Mouse (Mus musculus) limb, embryonic 14.5 days (tissue): Measurements from ENCODE around the gene Sim2. TPM values are rescaled to one million over a fixed set of nuclear protein-coding genes. Genes with fewer than 3 reads are reported as not detected.

ENCODE experiments used
- ATAC-seq: fragments of 200-750 bp; cut with Nextera tagmentation; 2 replicates; pipeline ENCODE4 v1.8.0; 2017; ENCODE audit warnings: low read depth, moderate number of reproducible peaks, moderate TSS enrichment; ENCODE audit not compliant: low FRiP score
- DNase-seq: peaks from one replicate; pipeline ENCODE4 v3.0.0-alpha.2; 2015; ENCODE audit warnings: low spot score
- H3K27ac ChIP-seq: fragments of 300-500 bp; sonication (generic); replicated peaks from 2 replicates; pipeline ENCODE4 v1.5.1; 2014; ENCODE audit warnings: low read depth, mild to moderate bottlenecking, low read length, moderate library complexity, mixed read lengths
- H3K27me3 ChIP-seq: fragments of 300-500 bp; sonication (generic); 2 replicates; pipeline ENCODE4 v1.6.1; 2014; ENCODE audit warnings: low read length, mixed read lengths; ENCODE audit not compliant: control insufficient read depth, insufficient read depth
- H3K36me3 ChIP-seq: fragments of 300-500 bp; sonication (generic); 2 replicates; pipeline ENCODE4 v1.6.1; 2014; ENCODE audit warnings: mild to moderate bottlenecking, low read length, moderate library complexity, mixed read lengths; ENCODE audit not compliant: control insufficient read depth, insufficient read depth
- H3K4me1 ChIP-seq: fragments of 300-500 bp; sonication (generic); 2 replicates; pipeline ENCODE4 v1.6.1; 2014; ENCODE audit warnings: antibody characterized with exemption, low read length, mixed read lengths; ENCODE audit not compliant: control insufficient read depth, insufficient read depth
- H3K4me2 ChIP-seq: fragments of 300-500 bp; sonication (generic); replicated peaks from 2 replicates; pipeline ENCODE4 v1.6.1; 2014; ENCODE audit warnings: low read depth, mild to moderate bottlenecking, low read length, moderate library complexity; ENCODE audit not compliant: severe bottlenecking
- H3K4me3 ChIP-seq: fragments of 300-500 bp; sonication (generic); replicated peaks from 2 replicates; pipeline ENCODE4 v1.5.1; 2014; ENCODE audit warnings: low read length
- H3K9ac ChIP-seq: fragments of 300-500 bp; sonication (generic); 2 replicates; pipeline ENCODE4 v1.6.1; 2014; ENCODE audit warnings: mild to moderate bottlenecking, low read depth, low read length, moderate library complexity; ENCODE audit not compliant: severe bottlenecking
- H3K9me3 ChIP-seq: fragments of 300-500 bp; sonication (generic); 2 replicates; pipeline ENCODE4 v1.6.1; 2016; ENCODE audit warnings: low read length; ENCODE audit not compliant: control insufficient read depth
- POLR2A ChIP-seq: fragments of 200-500 bp; IDR thresholded peaks from 2 replicates; pipeline ENCODE4 v1.8.0; 2012; ENCODE audit warnings: inconsistent platforms, mild to moderate bottlenecking, moderate library complexity, borderline replicate concordance; ENCODE audit not compliant: insufficient read depth, insufficient read length; ENCODE audit errors: extremely low read depth
- WGBS: fragments of 180-500 bp; shearing (Covaris S2); extraction: QIAGEN DNeasy Blood & Tissue Kit; methylation state at CpG from one replicate; pipeline ENCODE4 v1.1.7; 2014; 5-methylcytosine and 5-hydroxymethylcytosine counted together
- polyA plus RNA-seq, 2 experiments: library from polyadenylated mRNA; depleted of rRNA in 1 of 2; stranded (reverse) in 1 of 2; unstranded in 1 of 2; fragments of >200 nt; fragmentation: Nextera tagmentation in 1 of 2; extraction: Ambion mirVana in 1 of 2; gene quantifications; 2 replicates each; pipeline versions ENCODE4 v1.2.1 to v1.2.3; 2012 to 2014

Gene Sim2
- polyA plus RNA-seq, 2 experiments: 1.4 to 5.9 TPM

DNA sequence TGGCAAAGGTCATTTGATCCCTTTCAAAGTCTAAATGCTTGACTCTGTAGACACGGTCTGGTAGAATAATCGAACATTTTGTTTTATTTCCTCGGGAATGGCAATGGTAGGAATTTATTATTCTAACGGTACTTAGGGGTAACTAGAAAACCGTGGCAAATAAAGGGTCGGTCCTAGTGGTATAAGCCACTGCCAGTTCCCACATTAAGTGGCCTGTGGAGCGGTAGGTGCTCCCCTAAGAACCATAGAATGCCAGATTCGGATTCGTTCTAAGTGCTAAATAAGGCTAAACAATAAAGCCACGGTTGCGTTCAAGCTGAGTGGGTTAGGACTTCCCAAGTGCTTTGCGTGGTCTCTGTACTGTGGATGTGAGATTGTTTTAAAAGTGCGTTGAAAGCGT lies 11.7 kb downstream of the Sim2 start:
- TF ChIP-seq POLR2A: no peak
- no peak for ATAC-seq
- Histone ChIP-seq H3K27ac (no peak overlapping the region), H3K4me1 (0 out of 2 replicates have a peak, but pooled peaks cover 5% of the 10 kb centered on the region), H3K36me3 (no peaks in the 10 kb centered on the region), H3K9ac (no peak overlapping the region), H3K4me3 (no peak overlapping the region), H3K27me3 (peaks cover 66% of the 10 kb centered on the region), H3K4me2 (no peak overlapping the region), H3K9me3 (no peaks in the 10 kb centered on the region)
- no peak for DNase-seq
- 3% methylated on average over 14 of the region's 14 CpGs for WGBS

- H3K4me3 ChIP-seq: no peak overlapping the region
- H3K9me3 ChIP-seq: no peaks in the 10 kb centered on the region
- no peaks in the 10 kb centered on the region for H3K36me3 ChIP-seq
- 0 out of 2 replicates have a peak, but pooled peaks cover 5% of the 10 kb centered on the region for H3K4me1 ChIP-seq
- H3K4me2 ChIP-seq: no peak overlapping the region
- ATAC-seq: no peak; the same call in 1 of the 2 replicates
- DNase-seq: no peak
- WGBS: 6% methylated on average over 12 of the region's 12 CpGs
- H3K27ac ChIP-seq: no peak overlapping the region
- no peak for TF ChIP-seq POLR2A
- H3K27me3 ChIP-seq: peaks cover 58% of the 10 kb centered on the region
- H3K9ac ChIP-seq: no peak overlapping the region
Measured at GRCm38 (mm10) chr16:94097724-94098455, 13.2 kb downstream of the Sim2 start.

DNA sequence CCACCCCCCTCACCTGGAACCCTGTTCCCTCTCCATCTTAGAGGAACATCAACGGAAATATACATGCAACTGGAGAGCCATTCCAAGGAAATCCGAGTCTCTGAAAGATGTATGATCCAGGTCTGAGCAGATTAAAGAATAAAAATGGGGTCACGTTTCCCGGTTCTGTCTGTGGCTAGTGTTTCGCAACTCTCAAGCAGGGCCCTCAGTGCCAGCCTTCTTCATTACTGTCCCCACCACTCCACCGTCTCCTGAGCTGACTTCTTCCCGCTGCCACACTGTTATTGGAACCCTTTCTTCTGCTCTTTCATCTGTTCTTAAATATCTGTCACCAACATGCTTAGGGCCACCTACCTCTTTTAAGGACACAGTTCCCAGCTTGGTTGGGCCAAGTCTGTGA lies 28.4 kb downstream of the Sim2 start:
- WGBS: 76% methylated on average over 7 of the region's 7 CpGs
- TF ChIP-seq POLR2A: no peak
- Histone ChIP-seq H3K4me1 (no peaks in the 10 kb centered on the region), H3K4me3 (no peak overlapping the region), H3K4me2 (no peak overlapping the region), H3K36me3 (no peaks in the 10 kb centered on the region), H3K9ac (no peak overlapping the region), H3K9me3 (no peaks in the 10 kb centered on the region), H3K27me3 (0 out of 2 replicates have a peak, but pooled peaks cover 5% of the 10 kb centered on the region), H3K27ac (no peak overlapping the region)
- DNase-seq: no peak
- ATAC-seq: no peak

DNA sequence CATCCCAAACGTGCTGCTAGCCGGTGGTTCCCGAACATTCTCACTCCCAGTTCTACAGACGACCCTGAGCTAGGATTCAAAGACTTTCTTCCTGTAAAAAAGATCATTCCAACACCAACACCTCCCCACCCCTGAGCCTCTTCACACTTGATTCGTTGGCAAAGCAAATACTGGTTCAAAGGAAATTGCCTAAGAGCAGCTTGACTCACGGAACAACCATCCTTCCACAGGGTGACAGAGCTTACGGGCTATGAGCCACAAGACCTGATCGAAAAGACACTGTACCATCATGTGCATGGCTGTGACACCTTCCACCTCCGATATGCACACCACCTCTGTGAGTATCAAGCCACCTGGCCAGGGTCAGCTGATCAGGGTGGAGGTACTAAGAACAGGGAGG lies 30.0 kb downstream of the Sim2 start:
- Histone ChIP-seq H3K4me2 (no peak overlapping the region), H3K27me3 (0 out of 2 replicates have a peak, but pooled peaks cover 9% of the 10 kb centered on the region), H3K9ac (no peak overlapping the region), H3K36me3 (no peaks in the 10 kb centered on the region), H3K4me1 (no peaks in the 10 kb centered on the region), H3K9me3 (no peaks in the 10 kb centered on the region), H3K27ac (no peak overlapping the region), H3K4me3 (no peak overlapping the region)
- WGBS: 74% methylated on average over 9 of the region's 9 CpGs
- ATAC-seq (no peak), DNase-seq (no peak)
- TF ChIP-seq POLR2A: no peak

GRCm38 (mm10) chr16:94117333-94117732 lies 32.6 kb downstream of the Sim2 start:
- H3K27me3 ChIP-seq: peaks cover 12% of the 10 kb centered on the region; the same call in 1 of the 2 replicates
- H3K4me3 ChIP-seq: no peak overlapping the region
- WGBS: 56% methylated on average over 6 of the region's 6 CpGs
- H3K4me1 ChIP-seq: no peaks in the 10 kb centered on the region
- H3K36me3 ChIP-seq: no peaks in the 10 kb centered on the region
- no peak overlapping the region for H3K4me2 ChIP-seq
- H3K9me3 ChIP-seq: no peaks in the 10 kb centered on the region
- DNase-seq: no peak
- peak; percentile 69 for ATAC-seq
- no peak overlapping the region for H3K27ac ChIP-seq
- TF ChIP-seq POLR2A: no peak
- H3K9ac ChIP-seq: no peak overlapping the region
